Mouse (Mus musculus): ENCODE data around the gene Nudt17. TPM values are rescaled to one million over a fixed set of nuclear protein-coding genes. Genes with fewer than 3 reads are reported as not detected.

The Nudt17 gene
- polyA plus RNA-seq, 1 experiment from 2014 or later, result 7.2 TPM

GRCm38 (mm10) chr3:96728634-96729402, 20.5 kb upstream of the Nudt17 start:
- no peak for ATAC-seq
- Histone ChIP-seq H3K9me3 (replicated peaks) (no peaks in the 10 kb centered on the region), H3K4me1 (peaks cover 33% of the 10 kb centered on the region), H3K4me3 (peak overlapping the region; percentile 94), H3K9ac (peak overlapping the region; percentile 87), H3K27ac (no peak overlapping the region), H3K4me2 (peak overlapping the region; percentile 73), H3K36me3 (ENCODE audit: poor library complexity, severe bottlenecking) (peaks cover 4% of the 10 kb centered on the region; the same call in 1 of the 2 replicates), H3K27me3 (no peaks in the 10 kb centered on the region)
- WGBS, result 36% methylated on average over 7 of the region's 7 CpGs

GRCm38 (mm10) chr3:96727828-96728633, 19.7 kb upstream of the Nudt17 start:
- ATAC-seq, result peak; percentile 65
- H3K9me3 ChIP-seq (replicated peaks), result no peaks in the 10 kb centered on the region
- H3K36me3 ChIP-seq (ENCODE audit: poor library complexity, severe bottlenecking), result peaks cover 12% of the 10 kb centered on the region
- H3K4me2 ChIP-seq, result peak overlapping the region; percentile 73
- 1% methylated on average over 42 of the region's 42 CpGs for WGBS
- H3K27ac ChIP-seq, result peak overlapping the region; percentile 78
- peak overlapping the region; percentile 94 for H3K4me3 ChIP-seq
- H3K4me1 ChIP-seq, result peaks cover 33% of the 10 kb centered on the region
- H3K27me3 ChIP-seq, result no peaks in the 10 kb centered on the region
- peak overlapping the region; percentile 87 for H3K9ac ChIP-seq

- Histone ChIP-seq H3K9me3 (replicated peaks) (no peaks in the 10 kb centered on the region), H3K4me3 (peak within 1 kb of the TSS; percentile 94), H3K4me2 (peak within 1 kb of the TSS; percentile 73), H3K27ac (peak within 1 kb of the TSS; percentile 78), H3K27me3 (no peaks in the 10 kb centered on the region), H3K4me1 (peaks cover 33% of the 10 kb centered on the region), H3K36me3 (ENCODE audit: poor library complexity, severe bottlenecking) (peaks cover 18% of the 10 kb centered on the region), H3K9ac (peak within 1 kb of the TSS; percentile 87)
- peak; percentile 98 for ATAC-seq
- WGBS, result under 1% methylated on average over 52 of the region's 52 CpGs
Observed at GRCm38 (mm10) chr3:96727343-96727827, 19.0 kb upstream of the Nudt17 start, which contains the start of the genes Polr3c and Rnf115. Polr3c (minus strand) TSS chr3:96727628. Rnf115 (plus strand) TSS chr3:96727664.

- Histone ChIP-seq H3K27ac (no peak overlapping the region), H3K4me3 (no peak overlapping the region), H3K4me1 (0 out of 2 replicates have a peak, but pooled peaks cover 4% of the 10 kb centered on the region), H3K4me2 (0 out of 2 replicates have a peak overlapping the region, but pooled peaks have one; percentile 18), H3K9me3 (replicated peaks) (no peaks in the 10 kb centered on the region), H3K36me3 (ENCODE audit: poor library complexity, severe bottlenecking) (peaks cover 66% of the 10 kb centered on the region), H3K9ac (no peak overlapping the region), H3K27me3 (no peaks in the 10 kb centered on the region)
- ATAC-seq, result no peak
- WGBS, result 37% methylated on average over 14 of the region's 14 CpGs
Observed at GRCm38 (mm10) chr3:96719173-96719572, 10.8 kb upstream of the Nudt17 start.

- no peak overlapping the region for H3K9ac ChIP-seq
- H3K4me2 ChIP-seq, result no peak overlapping the region
- no peak overlapping the region for H3K4me3 ChIP-seq
- no peaks in the 10 kb centered on the region for H3K9me3 ChIP-seq (replicated peaks)
- H3K4me1 ChIP-seq, result 0 out of 2 replicates have a peak, but pooled peaks cover 4% of the 10 kb centered on the region
- H3K36me3 ChIP-seq (ENCODE audit: poor library complexity, severe bottlenecking), result peaks cover 71% of the 10 kb centered on the region
- H3K27ac ChIP-seq, result no peak overlapping the region
- WGBS, result 90% methylated on average over 2 of the region's 2 CpGs
- no peak for ATAC-seq
- no peaks in the 10 kb centered on the region for H3K27me3 ChIP-seq
Observed at GRCm38 (mm10) chr3:96715854-96716253, 7.5 kb upstream of the Nudt17 start.

GRCm38 (mm10) chr3:96714286-96714685, 5.9 kb upstream of the Nudt17 start:
- no peaks in the 10 kb centered on the region for H3K27me3 ChIP-seq
- H3K27ac ChIP-seq, result no peak overlapping the region
- 0 out of 2 replicates have a peak, but pooled peaks cover 2% of the 10 kb centered on the region for H3K4me1 ChIP-seq
- H3K4me2 ChIP-seq, result no peak overlapping the region
- WGBS, result 93% methylated on average over 5 of the region's 5 CpGs
- no peak for ATAC-seq
- H3K36me3 ChIP-seq (ENCODE audit: poor library complexity, severe bottlenecking), result peaks cover 81% of the 10 kb centered on the region
- no peak overlapping the region for H3K4me3 ChIP-seq
- no peak overlapping the region for H3K9ac ChIP-seq
- no peaks in the 10 kb centered on the region for H3K9me3 ChIP-seq (replicated peaks)

GRCm38 (mm10) chr3:96708684-96709064, 312 bp upstream of the Nudt17 start:
- ATAC-seq, result peak; percentile 14; the same call in 1 of the 2 replicates
- H3K36me3 ChIP-seq (ENCODE audit: poor library complexity, severe bottlenecking), result peaks cover 56% of the 10 kb centered on the region
- peaks cover 7% of the 10 kb centered on the region for H3K4me1 ChIP-seq

GRCm38 (mm10) chr3:96706984-96707383, 1.4 kb downstream of the Nudt17 start:
- no peak overlapping the region for H3K4me3 ChIP-seq
- H3K27ac ChIP-seq, result no peak overlapping the region
- H3K9ac ChIP-seq, result no peak overlapping the region
- peaks cover 52% of the 10 kb centered on the region for H3K36me3 ChIP-seq (ENCODE audit: poor library complexity, severe bottlenecking)
- H3K9me3 ChIP-seq (replicated peaks), result no peaks in the 10 kb centered on the region
- peaks cover 7% of the 10 kb centered on the region for H3K4me1 ChIP-seq
- no peak overlapping the region for H3K4me2 ChIP-seq
- no peak for ATAC-seq
- H3K27me3 ChIP-seq, result peaks cover 12% of the 10 kb centered on the region
- 78% methylated on average over 7 of the region's 7 CpGs for WGBS

More at GRCm38 (mm10) chr3:96708684-96709064, 312 bp upstream of the Nudt17 start:
- 45% methylated on average over 2 of the region's 2 CpGs for WGBS
- Histone ChIP-seq H3K27ac (no peak overlapping the region), H3K4me2 (peak overlapping the region; percentile 90; the same call in 1 of the 2 replicates), H3K27me3 (peaks cover 12% of the 10 kb centered on the region), H3K4me3 (no peak overlapping the region), H3K9ac (peak overlapping the region; percentile 76; the same call in 1 of the 2 replicates), H3K9me3 (replicated peaks) (no peaks in the 10 kb centered on the region)

GRCm38 (mm10) chr3:96706217-96706616, 2.1 kb downstream of the Nudt17 start:
- ATAC-seq, result no peak
- peaks cover 52% of the 10 kb centered on the region for H3K36me3 ChIP-seq (ENCODE audit: poor library complexity, severe bottlenecking)
- no peak overlapping the region for H3K9ac ChIP-seq
- no peaks in the 10 kb centered on the region for H3K9me3 ChIP-seq (replicated peaks)
- H3K4me3 ChIP-seq, result no peak overlapping the region
- no peak overlapping the region for H3K27ac ChIP-seq
- WGBS, result 91% methylated on average over 11 of the region's 11 CpGs
- H3K4me1 ChIP-seq, result peaks cover 7% of the 10 kb centered on the region
- H3K4me2 ChIP-seq, result no peak overlapping the region
- H3K27me3 ChIP-seq, result peaks cover 12% of the 10 kb centered on the region

- Histone ChIP-seq H3K27ac (no peak overlapping the region), H3K36me3 (ENCODE audit: poor library complexity, severe bottlenecking) (peaks cover 52% of the 10 kb centered on the region), H3K9ac (no peak overlapping the region), H3K4me2 (no peak overlapping the region), H3K27me3 (peaks cover 12% of the 10 kb centered on the region), H3K9me3 (replicated peaks) (no peaks in the 10 kb centered on the region), H3K4me3 (no peak overlapping the region), H3K4me1 (peaks cover 7% of the 10 kb centered on the region)
- WGBS, result 66% methylated on average over 11 of the region's 11 CpGs
- no peak for ATAC-seq
Observed at GRCm38 (mm10) chr3:96704778-96705177, 3.6 kb downstream of the Nudt17 start.

GRCm38 (mm10) chr3:96701003-96701402, 7.4 kb downstream of the Nudt17 start:
- Histone ChIP-seq H3K9ac (no peak overlapping the region), H3K9me3 (replicated peaks) (no peaks in the 10 kb centered on the region), H3K27ac (no peak overlapping the region), H3K4me3 (no peak overlapping the region), H3K4me1 (peaks cover 12% of the 10 kb centered on the region), H3K4me2 (no peak overlapping the region), H3K27me3 (no peaks in the 10 kb centered on the region), H3K36me3 (ENCODE audit: poor library complexity, severe bottlenecking) (peaks cover 50% of the 10 kb centered on the region)
- WGBS, result 87% methylated on average over 4 of the region's 4 CpGs
- ATAC-seq, result no peak

GRCm38 (mm10) chr3:96700376-96700775, 8.0 kb downstream of the Nudt17 start:
- Histone ChIP-seq H3K4me3 (no peak overlapping the region), H3K4me1 (peaks cover 15% of the 10 kb centered on the region), H3K27ac (no peak overlapping the region), H3K36me3 (ENCODE audit: poor library complexity, severe bottlenecking) (peaks cover 50% of the 10 kb centered on the region), H3K9me3 (replicated peaks) (no peaks in the 10 kb centered on the region), H3K4me2 (no peak overlapping the region), H3K27me3 (no peaks in the 10 kb centered on the region), H3K9ac (no peak overlapping the region)
- WGBS, result 46% methylated on average over 7 of the region's 7 CpGs
- ATAC-seq, result no peak

Measured in forebrain, embryonic 13.5 days (tissue).